Mouse (Mus musculus) 3T3-L1 (cell line): Measurements from ENCODE around the gene Whrn.

Experiments used
- DNase-seq: peaks from one replicate; pipeline ENCODE4 v3.0.0-alpha.2; 2015; ENCODE audit warnings: low read depth, low spot score

The Whrn gene

DNA sequence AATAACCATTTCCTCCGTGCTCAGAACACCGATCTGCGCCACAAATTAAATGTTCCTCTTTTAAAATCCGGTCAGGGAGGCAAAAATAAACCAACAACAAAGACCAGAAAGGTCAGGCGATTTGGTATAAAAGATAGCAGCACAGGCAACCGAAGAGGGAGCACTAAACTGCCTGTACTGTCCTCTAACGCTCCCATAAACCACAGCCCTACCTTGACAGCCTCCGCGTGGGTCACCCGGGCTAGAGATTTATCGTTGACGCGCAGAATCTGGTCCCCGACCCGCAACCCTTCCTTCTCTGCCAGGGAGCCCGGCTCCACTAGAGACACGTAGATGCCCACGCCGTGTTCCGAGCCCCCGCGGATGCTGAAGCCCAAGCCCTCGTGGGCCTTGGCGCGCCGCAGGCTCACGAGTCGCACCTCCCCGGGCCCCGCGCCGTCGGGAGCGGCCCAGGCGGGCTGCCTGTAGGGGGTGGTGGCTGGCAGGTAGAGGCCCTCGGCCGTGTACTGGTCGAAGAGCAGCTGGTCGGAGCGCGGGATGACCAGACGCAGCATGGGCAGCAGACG, 1.3 kb downstream of the Whrn start:
- no peak for DNase-seq

DNA sequence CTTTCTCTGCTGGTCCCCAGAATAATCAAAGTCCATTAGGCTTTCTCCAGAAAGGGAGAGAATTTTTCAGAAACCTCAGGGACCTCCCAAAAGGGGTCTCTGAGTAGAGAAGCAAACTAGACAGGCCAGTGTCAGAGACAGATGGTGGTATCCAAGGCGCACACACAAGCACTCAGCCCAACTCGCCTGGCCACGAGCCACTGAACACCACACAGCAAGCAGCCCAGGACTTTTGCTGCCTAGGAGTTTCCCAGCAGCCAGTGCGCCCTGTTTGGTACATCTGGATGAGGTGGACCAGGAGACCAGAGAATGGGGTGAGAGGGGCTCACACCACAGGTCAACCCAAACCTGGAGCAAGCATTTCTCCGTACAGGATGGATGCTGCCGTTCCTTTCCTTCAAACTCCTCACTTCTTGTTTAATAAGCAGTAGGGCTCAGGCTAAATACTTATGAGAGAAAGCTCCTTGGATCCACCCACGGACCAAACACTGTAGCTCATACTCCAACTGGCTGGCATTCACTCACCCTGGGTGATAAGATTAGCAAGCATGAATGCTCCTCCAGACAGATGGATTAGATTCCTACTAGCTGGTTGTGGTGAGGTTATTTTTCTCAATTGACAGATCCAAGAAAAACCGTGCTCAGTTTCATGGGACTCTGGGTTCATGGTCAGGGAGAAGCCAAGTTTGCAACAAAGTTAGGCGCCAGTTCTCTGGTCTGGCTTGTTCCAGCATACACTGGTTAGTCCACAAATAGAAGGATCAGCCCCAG, 2.3 kb downstream of the Whrn start:
- peak; percentile 37 for DNase-seq

DNA sequence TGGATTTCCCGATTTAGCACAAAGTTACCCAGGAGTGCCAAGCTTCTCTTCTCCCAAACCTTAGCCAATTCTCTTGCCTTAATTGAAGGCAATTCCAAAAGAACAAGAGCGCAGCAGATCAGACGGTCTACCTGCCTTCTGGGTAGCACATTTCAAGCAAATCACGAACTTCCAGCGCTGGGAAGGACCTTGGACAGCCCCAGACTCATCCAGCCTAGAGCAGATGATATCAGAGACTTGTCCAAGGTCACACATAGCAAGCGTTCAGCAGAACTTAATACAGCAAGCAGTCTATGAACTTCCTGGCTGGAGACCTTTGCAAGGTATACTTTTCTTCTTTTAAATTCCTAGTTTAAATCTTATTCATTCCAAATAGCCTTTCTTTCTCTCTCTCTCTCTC, 4.3 kb downstream of the Whrn start:
- no peak for DNase-seq

DNA sequence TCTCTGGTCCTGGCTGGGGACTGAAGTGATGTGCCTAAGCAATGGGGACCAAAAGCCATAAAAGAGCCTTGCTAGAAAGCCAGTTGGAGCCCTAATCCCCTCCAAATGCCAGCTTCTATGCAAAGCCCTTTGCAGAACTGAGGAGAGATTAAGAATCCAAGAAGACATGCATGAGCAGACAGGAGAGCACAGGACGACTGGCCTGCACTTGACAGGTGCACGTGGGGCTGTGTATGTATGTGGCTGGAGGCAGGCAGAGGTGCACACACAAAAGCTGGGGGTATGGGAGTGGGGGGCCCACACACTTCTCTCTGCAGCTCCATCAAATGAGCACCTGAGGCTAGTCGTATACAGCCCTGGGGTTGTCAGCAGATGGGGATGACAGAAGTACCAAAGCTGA, 5.6 kb downstream of the Whrn start:
- no peak for DNase-seq

DNA sequence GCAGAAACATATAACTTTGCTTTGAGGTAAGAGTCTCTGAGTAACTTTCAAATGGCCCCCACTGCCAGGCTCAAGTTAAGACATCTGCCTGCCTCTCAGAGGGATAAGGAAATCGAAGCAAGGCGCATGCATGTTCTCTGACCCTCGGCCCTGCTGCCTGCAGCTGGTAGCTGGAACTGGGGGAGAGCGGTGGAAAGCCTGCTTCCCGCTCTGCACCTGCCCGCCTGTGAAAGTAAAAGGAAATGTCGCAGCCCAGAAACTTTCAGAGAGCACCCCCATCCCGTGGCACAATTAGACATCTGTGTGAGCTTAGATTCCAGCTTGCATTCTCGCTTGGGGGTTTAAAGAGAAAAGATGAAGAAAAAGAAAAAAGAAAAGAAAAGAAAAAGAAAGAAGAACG, 6.1 kb downstream of the Whrn start:
- DNase-seq, result no peak

DNA sequence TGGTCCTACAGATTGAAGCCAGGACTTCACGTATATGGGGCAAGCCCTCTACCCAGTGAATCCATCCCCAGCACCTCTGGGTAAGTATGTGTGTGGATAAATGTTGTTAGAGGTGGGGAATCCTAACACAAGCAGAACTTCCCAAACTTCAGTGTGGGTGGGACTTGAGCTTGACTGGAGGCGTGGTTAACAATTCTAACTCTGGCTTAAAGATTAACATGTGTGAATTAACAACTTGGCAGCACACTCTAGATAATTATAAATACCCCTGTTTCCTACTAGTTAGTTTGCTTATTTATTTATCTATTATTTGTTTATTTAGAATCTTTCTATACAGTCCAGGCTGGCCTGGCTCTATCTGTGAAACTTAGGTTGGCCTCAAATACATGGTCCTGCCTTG, 7.9 kb downstream of the Whrn start:
- no peak for DNase-seq

DNA sequence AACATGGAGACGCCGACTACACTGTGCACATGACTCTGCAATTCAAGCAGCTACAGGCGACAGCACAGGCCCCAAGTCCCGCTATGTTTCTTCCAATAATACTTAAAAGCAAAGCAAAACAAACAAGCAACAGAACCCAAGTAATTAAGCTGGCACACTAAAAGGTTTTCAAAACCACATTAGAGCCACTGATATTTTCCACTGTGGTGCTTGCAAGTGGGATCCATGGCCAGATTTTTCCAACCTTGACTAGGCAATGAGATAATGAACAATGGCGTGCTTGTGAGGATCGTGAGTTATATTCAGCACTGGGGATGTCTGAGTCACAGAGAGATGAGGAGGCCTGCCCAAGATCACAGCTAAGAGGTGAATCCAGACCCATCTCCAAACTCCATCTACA, 8.5 kb downstream of the Whrn start:
- DNase-seq, result no peak

DNA sequence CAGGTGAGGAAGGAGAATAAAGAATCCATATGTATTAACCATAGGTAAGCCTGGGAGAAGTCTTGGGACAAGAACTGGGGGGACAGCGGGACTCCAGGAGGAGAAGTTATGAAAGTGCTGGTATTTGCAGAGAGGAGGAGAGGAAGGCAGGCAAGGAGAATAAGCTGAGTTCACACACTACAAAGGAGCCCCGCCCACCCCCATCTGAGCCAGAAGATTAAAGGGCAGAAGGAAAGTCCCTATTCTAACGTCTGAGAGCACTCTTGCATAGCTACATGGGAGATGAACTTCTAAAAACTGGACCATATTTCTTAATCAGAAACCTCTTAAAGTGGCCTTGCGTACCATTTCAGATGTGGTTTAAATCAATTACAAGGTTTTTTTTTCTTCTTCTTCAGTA, 9.3 kb downstream of the Whrn start:
- DNase-seq, result no peak

DNA sequence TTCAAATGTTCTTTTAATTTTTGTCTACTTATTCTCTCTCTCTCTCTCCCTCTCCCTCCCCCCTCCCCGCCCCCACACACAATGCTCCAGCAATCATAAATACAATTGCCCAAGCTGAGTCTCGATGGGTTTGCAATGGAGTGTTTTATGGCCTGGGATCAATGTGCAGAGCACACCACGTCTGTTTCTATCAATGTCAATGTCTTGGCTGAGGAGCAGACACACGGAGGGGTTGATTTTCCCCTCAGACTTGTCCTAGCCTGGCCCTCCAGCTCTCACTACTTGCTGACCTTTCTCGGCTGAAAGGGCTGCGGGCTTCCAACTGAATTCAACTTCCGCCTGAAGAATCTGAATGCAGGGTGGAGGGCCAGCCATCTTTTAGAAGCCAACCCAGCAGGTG, 12.1 kb downstream of the Whrn start:
- DNase-seq, result no peak

DNA sequence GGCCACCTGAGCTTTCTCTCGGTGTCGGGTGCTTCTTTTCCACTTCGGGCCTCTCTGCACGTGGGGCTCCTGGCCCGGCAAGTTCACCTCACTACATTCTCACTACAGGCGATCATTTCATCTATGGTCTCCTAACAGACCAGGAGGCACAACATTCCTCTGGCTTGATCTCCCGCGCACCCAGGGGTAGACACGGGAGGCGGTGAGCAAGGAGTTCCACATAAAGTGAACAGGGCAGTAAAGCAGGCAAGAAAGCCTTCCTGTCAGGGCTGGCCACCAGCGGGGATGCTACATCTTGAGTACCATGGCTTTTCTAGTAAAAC, 15.0 kb downstream of the Whrn start:
- no peak for DNase-seq

DNA sequence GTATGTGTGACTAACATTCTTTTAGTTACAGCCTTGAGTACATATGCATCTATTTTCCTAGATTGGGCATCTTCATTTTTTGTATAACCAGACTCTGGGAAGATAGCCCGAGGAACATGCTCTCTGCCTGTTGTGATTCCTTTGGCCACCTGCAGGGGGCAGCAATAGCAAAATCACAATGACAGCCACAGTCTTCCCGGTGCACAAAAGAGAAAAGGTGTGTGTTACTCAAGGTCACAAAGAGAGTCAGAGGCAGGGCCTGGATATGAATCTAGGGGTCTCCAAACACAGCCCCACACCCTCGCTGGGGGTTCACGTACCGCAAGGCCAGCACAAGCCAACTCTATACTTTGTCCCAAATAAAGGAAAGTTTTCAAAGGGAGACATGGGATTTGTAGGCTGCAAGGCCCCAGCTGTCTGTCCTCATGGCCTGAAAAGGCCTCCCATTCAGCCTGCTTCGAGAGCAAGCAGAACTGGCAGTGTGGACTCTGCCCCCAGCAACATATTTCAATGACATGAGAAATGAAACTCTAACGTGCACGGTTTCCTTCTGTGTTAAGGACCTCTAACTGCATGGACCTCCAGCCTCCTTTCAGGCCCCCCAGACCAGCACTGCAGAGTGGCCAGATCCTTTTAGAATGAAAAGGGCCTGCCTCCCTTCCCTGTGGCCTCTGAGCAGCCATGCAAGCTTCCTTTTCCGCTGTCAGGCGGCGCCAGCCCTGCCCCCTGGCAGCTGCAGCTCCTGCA, 15.5 kb downstream of the Whrn start:
- peak; percentile 75 for DNase-seq

DNA sequence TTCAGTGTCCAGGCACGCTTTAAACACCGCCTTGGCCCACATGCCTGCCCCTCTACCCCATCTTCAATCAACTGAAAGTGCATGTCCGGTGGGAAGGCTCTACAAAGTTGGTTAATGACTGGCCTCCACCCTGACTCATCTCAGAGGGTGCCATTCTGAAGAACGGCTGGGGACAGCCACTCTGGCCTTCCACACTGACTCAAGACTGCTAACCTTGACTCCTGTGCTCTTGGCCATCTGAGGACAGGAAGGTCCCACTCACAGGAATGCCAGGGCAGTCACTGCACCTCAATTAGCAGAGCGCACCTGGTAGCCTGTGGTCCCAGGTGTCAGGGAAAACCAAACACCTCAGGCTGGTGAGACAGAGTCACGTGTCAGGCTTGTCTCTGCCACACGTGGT, 17.8 kb downstream of the Whrn start:
- DNase-seq, result no peak

DNA sequence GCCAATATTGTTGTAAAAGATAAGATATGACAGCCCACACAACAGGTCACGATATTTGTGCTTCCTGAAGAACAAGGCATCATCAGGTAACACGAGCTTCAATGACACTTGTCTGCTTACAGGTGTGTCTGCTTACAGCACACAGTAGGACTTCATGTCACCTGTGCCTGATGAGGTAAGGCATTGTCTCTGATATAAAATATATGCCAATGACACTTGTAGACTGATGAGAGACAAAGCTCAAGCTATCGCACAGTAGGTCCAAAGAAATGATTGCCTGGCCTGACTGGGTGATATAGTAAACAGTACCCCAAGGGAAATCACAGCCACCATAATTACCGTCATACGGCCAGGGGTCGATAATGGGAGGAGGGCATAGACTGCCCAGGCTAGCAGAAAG, 18.9 kb downstream of the Whrn start:
- no peak for DNase-seq

DNA sequence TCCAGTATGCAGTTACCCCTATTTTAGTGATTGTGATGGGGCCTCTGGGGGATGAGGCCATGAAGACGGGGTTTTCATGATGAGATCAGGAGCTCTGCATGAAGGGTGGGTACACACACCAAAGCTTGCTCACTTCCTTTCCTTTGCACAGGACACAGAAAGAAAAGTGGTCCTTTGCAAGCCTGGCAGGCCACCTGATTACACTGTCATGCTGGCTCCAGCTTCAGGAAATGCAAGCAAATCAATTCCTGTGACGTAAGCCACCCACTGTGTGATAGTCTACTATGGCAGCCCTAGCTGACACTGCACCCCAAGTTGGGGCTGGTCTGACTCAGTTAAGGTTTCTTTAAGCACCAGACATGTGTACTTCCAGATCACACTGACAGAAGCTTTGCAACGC, 20.6 kb downstream of the Whrn start:
- no peak for DNase-seq

DNA sequence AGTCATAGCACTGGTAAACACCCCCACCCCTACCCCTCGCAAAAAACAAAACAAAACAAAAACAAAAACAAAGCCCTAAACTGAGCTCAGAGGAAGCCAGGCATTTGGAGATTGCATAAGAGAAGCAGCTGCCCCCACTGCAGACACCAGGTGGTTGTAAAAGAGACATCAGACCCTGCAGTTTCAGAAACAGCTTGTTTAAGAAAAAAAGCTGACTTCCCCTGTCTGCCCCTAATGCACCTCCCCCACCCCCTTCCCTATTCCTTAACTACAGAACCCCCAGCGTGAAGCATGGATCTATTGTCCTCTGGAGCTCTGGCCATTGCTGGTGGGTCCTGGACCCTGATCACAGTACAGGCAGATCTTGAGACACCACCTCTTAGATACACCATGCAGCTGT, 21.4 kb downstream of the Whrn start:
- no peak for DNase-seq

DNA sequence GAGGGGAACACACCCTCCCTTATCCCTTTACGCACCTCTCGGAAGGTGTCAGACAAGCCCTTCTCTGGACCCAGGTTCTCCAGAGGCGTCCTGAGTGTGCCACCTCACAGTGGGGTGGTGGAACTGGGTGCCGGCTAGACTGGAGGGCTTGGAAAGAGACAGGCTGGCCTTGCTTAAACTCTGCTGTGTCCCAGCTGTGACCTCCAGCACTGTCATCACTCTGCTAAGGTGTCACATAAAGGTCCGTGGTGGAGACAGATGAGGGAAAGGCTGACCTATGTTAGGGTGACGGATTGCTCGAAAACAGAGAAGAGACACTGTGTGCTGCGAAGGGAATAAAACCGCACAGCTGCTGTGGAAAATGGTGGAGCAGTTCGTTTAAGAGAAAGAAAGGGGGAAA, 28.5 kb downstream of the Whrn start:
- no peak for DNase-seq

DNA sequence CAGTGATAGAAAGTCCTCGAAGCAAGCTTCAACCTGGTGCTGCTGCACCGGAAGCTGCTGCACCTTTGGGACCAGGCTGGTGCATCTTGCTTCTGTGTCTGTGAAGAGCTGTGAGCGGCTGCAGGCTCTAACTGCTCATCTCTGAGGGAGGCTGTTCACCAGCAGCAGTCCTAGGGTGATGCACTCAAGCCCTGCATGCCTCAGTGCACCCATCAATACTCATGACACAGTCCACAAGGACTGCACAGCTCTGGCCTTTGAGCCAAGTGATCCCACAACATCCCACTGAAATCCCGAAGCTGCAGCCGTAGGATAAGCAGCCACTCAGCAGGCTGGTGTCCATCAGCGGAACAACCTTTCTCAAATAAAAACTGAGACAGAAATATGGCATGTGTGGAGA, 29.6 kb downstream of the Whrn start:
- no peak for DNase-seq

DNA sequence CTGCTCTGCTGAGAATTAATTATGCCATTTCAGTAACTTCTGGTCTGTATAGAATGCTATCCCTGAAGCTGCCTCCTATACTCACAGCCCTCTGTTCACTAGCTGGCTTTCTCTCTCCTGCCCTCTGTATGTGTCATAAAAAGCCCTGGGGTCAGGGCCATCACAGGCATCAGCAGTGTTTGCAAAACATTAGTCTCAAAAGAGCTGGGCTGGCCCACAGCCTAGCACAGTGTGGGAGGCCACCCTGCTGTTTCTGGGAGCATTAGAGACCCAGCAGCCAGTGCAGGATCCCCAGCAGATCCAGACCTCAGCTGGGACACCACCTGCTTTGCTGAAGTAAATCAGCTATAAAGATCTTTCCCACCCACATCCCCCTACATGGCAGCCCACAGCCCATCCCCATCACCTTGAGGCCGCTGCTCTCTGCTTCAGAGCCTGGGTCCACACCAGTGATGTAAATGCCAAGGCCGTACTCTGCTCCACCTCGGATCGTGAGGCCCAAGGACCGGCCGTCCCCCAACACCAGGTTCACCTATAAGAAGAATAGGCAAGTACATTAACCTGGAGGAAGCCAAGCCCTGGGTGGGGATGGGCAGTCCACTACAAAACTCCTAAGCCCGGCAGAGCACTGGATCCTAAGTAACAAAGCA, 34.8 kb downstream of the Whrn start:
- no peak for DNase-seq

DNA sequence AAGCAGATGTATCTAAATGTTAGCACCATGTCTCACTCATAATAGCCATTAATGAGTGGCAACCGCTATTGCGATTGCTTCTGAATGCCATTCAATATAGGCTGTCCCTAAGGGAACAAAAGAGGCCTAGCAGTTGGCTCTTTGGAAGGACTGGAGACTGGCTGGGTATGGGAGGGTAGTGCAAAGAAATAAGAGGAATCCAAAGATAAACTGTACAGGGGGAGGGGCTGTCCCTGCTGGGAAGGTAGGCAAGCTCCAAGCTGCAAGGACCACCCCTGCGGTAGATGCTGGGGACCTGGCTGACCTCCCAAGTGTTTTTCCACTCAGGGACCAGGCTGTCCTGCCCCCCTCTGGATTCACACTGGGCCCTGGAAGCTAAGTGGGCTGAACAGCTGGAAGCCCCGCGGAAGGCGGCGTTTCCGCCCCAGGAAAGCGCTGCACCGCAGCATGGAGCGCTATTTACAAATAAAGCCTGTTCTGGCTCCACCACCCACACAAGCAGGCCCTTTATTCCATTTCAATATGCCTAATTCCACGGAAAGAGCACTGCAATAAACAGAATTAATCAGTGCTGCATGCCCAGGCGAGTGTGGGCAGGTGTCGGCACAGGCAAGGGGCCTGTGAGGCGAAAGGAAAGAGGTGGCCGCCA, 36.5 kb downstream of the Whrn start:
- DNase-seq, result no peak

DNA sequence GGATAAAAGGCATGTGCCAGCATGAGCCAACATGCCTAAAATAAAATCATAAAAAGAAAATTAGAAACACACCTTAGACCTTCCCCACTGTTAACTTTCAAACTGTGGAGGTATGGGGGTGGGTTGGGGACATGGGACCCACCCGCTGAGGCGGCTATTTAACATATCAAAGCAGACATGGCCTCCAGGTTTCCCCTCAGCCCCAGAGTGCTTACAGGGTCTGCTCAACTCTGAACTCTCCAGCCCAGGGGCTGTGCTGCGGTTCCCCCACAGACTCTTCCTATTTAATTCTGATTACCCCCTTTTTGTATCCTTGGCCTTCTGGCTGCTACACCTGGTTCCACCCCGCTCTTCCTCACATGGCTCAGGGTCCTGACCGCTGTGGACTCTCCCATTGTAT, 39.2 kb downstream of the Whrn start:
- no peak for DNase-seq

DNA sequence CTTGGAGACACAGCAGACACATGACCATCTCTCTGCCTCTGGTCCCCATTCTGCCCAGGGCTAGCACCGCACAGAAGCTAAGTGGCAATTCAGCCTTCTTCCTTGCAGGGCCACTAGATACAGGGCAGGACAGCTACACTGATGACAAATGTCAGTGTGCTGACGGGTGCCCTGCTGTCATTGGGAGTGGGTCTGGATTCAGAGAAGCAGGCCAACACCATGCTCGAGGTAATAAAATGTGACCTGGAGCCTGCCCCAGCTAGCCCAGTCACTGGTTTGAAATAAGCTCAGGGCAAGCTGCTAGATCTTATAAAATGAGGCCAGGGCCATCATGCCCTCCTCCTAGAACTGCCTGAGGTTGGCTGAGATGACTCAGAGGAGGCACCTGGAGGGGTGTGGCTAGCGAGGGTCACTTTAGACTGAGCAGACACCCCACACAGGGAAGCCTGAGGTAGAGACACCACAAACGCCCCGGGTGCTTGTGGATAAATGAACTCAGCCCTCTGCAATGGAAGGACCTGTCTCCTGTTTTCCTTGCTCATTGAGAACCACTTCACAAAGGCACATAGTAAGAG, 41.8 kb downstream of the Whrn start:
- DNase-seq, result no peak

DNA sequence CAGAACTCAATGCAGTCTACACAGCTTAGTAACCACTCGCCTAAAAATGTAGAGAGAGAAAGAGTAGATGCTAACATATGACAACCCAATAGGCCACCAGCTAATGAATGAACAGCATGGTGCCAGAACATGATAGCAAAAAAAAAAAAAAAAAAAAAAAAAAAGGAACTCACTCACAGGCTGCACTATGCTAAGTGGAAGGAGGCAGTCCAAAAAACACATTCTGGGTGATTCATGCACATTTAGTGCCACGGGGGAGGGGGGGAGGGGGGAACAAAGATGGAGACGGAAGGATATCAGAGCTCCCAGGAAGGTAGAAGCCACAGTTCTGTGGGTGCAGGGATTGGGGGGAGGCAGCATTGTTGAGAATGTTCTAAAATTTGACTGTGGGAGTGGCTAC, 43.2 kb downstream of the Whrn start:
- DNase-seq, result peak; percentile 48
